Mouse (Mus musculus) megakaryocyte, embryonic 14.5 days (primary cell): ENCODE results near the gene Sun2. TPM values are rescaled to one million over a fixed set of nuclear protein-coding genes. Genes with fewer than 3 reads are reported as not detected.

ENCODE experiments used
- H3K27me3 ChIP-seq: replicated peaks from 2 replicates; pipeline ENCODE3; 2012; ENCODE audit warnings: inconsistent platforms
- H3K36me3 ChIP-seq: replicated peaks from 2 replicates; pipeline ENCODE3; 2012; ENCODE audit warnings: low read length, inconsistent platforms, mixed read lengths
- H3K4me1 ChIP-seq: 2 replicates; pipeline ENCODE4 v1.6.1; 2012; ENCODE audit warnings: inconsistent platforms
- H3K4me3 ChIP-seq: replicated peaks from 2 replicates; pipeline ENCODE3; 2012; ENCODE audit warnings: moderate library complexity, mild to moderate bottlenecking, inconsistent platforms
- H3K9me3 ChIP-seq: 2 replicates; pipeline ENCODE4 v1.6.1; 2012; ENCODE audit warnings: inconsistent platforms
- FLI1 ChIP-seq: IDR thresholded peaks from 2 replicates; pipeline ENCODE4 v1.6.1; 2012; ENCODE audit warnings: low read length, inconsistent platforms, mixed read lengths
- GATA1 ChIP-seq: IDR thresholded peaks from 3 replicates; pipeline ENCODE4 v1.6.1; 2012; ENCODE audit warnings: mixed read lengths, low read length, inconsistent platforms, borderline replicate concordance
- polyA plus RNA-seq: library from polyadenylated mRNA; stranded (reverse); fragments of >175 nt; gene quantifications from 2 replicates; pipeline ENCODE4 v1.2.3, GENCODE M21; 2012; ENCODE audit warnings: low replicate concordance; ENCODE audit not compliant: insufficient read depth

Sun2 gene
- polyA plus RNA-seq, 1 experiment: 27.2 TPM

DNA sequence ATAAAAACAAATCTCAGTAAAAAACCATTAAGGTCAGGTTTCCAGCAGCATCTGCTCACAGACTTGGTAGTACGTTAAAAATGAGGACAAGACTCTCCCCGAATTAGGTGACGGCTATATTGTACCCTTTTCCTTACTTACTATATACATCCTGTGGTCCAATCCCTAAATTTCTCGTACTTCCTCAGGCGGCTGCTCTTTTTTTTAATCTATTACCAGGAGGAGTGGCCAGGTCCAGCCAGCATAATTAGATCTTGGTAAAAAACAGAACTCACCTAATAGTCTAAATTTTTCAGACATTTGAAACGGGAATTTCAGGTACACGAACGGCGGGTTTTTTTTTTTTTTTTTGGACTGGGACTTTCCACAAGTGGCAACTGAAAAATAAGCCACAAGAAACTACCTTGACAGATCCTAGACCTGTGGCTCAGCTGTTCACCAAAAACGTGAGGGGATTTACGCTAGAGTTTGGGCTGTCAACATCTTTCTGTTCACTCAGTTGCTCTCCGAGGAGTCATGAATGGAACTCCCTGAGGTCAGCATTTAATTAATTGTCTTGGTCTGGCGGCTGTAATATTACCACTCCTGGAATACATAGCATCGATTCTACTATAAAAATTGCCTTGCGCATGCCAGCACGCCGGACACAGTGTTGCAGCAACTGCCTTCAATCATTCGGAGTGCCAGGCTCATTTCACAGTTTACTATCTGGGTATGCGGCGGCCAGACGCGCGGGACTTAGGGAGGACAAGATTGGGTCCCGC, 52.5 kb downstream of the Sun2 start:
- H3K9me3 ChIP-seq: no peaks in the 10 kb centered on the region
- TF ChIP-seq GATA1: 0 out of 3 replicates have a peak, but pooled peaks have one; percentile 29
- TF ChIP-seq FLI1: no peak

DNA sequence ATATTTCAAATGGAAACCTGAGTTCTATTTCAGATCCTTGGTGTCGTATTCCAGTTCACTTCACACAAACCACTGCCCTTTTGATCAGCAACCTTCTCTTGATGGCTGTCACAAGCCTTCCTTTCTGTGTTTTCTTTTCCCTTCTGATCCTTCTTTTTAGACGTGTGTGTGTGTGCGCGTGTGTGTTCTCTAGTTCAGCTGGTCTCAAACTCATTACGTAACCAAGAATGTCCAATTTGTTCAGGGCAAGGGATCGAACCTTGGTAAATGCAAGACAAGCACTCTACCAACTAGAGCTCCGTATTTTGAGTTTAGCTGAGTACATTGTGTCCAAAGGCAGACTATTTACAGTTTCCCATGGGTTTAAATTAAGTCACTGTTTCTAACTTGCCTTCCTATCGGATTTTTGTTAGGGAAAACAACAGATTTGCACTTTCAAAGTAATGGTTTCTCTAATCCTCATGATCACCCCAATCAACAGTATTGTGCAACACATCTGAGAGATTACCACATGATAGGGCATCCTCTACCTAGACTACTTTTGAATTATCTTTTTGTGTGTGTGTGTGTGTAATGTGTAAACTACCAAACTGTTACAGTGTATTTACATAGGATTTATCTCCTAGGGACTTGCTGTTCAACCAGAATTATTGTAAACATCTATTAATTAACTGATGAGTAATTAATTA, 53.9 kb downstream of the Sun2 start:
- peaks cover under 1% of the 10 kb centered on the region for H3K36me3 ChIP-seq
- peaks cover 74% of the 10 kb centered on the region for H3K4me1 ChIP-seq
- peak overlapping the region; percentile 97 for H3K4me3 ChIP-seq
- TF ChIP-seq GATA1: no peak
- TF ChIP-seq FLI1: no peak
- no peaks in the 10 kb centered on the region for H3K27me3 ChIP-seq
- no peaks in the 10 kb centered on the region for H3K9me3 ChIP-seq

More for the DNA sequence above, 52.5 kb downstream of the Sun2 start:
- H3K36me3 ChIP-seq: peaks cover 3% of the 10 kb centered on the region
- peak overlapping the region; percentile 98 for H3K4me3 ChIP-seq
- H3K27me3 ChIP-seq: no peaks in the 10 kb centered on the region
- peaks cover 74% of the 10 kb centered on the region for H3K4me1 ChIP-seq

DNA sequence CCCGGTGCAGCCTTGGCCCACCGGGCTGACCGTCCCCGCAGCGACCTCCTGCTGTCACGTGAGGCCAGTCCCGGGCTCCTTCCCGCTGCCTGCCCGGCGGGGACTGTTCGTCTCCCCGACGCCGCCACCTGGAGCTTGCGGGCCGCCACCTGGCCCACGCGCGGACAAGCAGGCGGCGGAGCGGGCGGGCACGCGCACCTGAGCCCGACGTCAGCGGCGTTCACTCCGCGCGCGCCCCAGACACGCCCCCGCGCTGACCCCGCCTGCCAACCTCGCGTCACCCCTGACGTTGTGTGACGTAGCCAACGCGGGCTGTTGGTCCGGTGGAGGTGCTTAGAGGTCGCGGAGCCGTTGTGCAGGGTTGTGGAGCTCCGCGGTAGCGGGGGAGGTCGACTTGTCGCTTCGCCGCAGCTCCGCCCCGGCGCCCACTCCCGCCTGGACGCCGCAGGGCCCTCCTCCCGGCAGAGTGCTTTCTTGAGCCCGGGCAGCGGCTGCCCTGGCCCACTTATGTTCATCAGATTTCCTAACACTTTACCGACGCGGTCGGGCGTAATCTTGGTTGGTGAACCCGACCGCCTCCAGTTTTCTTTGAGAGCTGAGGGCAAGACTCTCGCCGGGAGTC, 54.6 kb downstream of the Sun2 start, which contains the start of gene Josd1:
Josd1 (minus strand) TSS at position 274 of the 622 bp plus-strand sequence.
- H3K27me3 ChIP-seq: no peaks in the 10 kb centered on the region
- peaks cover 74% of the 10 kb centered on the region for H3K4me1 ChIP-seq

DNA sequence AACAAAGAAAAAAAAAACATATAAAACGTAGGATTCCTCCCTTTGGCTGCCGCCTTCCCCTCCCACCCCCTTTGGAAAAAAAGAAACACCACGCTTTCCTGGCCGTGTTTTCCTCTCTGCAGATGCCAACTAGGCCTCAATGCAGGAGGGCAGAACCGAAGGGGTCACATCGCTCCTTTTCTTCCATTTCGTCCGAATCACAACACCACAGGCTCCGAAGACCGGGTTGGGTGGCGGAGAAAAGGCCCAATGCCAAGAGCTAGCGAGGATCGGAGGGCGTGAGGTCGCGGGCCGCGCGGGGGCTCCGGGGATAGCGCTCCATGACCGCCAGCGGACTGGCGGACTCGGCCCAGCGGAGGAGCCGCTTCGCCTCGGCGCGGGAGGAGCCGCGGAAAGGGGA, 55.2 kb downstream of the Sun2 start:
- Histone ChIP-seq H3K27me3 (no peaks in the 10 kb centered on the region), H3K4me3 (peak overlapping the region; percentile 97), H3K36me3 (peaks cover 5% of the 10 kb centered on the region), H3K4me1 (peaks cover 74% of the 10 kb centered on the region), H3K9me3 (no peaks in the 10 kb centered on the region)
- no peak for TF ChIP-seq FLI1

More for the DNA sequence above, 54.6 kb downstream of the Sun2 start, which contains the start of gene Josd1:
- peak within 1 kb of the TSS; percentile 97 for H3K4me3 ChIP-seq
- H3K36me3 ChIP-seq: peaks cover 5% of the 10 kb centered on the region
- TF ChIP-seq GATA1: no peak
- no peak for TF ChIP-seq FLI1
- no peaks in the 10 kb centered on the region for H3K9me3 ChIP-seq

DNA sequence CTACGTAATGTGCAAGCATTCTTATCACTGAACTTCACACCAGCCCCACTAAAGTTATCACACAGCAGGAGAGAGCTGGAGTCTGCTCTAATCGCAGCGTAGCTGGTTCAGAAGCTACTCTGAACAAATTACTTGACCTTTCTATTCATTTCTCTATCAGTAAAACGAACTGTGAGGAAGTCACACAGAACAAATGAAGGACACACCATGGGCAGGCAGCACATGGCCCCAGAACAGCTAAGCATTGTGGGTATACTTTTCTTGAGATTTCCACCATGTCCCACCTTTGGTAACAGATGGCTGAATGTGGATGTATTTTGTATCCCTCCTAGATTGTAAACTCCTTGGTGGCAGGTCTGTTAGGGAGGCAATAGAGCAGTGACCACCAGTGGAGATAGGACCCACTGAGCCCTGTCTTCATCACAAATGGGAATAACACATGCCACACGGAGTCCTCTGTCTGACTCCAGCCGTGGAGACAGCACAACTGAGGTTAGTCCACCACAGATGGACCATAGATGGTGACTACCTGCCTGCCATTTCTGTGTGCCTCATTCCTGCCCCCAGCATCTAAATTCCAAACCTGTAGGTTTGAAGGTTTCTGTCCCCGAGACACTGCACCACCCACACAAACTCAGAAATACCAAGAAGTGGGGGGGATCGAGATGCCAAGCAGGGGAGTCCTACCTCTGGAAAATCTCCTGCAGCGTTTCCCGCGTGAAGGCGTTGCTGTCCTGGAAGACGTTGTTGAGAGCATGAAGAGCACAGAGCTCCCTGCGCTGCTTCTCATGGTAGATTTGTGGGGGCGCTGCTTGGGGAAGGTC, 56.1 kb downstream of the Sun2 start:
- peak overlapping the region; percentile 91 for H3K4me3 ChIP-seq
- H3K4me1 ChIP-seq: peaks cover 73% of the 10 kb centered on the region
- H3K27me3 ChIP-seq: no peaks in the 10 kb centered on the region
- TF ChIP-seq GATA1 (no peak), FLI1 (no peak)
- H3K36me3 ChIP-seq: peaks cover 8% of the 10 kb centered on the region
- H3K9me3 ChIP-seq: no peaks in the 10 kb centered on the region

DNA sequence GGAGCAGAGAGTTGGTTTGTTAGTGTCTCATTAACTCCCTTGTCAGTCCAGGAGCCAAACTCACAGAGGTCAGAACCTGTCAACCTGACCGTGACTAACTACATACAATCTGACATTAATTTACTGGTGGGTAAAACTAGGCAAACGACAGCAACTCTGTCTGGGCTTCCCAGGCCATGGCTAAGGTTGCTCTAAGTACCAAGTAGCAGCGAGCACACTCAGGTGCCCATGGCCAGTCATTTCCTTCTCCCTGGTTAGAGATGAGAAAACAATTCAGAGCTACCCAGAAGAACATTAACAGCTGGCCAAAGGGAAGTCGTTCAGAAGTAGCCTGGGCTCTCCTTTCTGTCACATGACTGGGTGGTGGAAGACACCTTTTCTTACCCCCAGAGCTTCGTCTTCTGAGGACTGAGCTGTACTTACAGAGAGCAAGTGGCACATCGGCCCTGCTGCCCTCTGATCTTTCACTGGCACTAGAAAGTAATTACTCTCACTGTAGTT, 57.1 kb downstream of the Sun2 start:
- no peak for TF ChIP-seq FLI1
- no peak for TF ChIP-seq GATA1
- Histone ChIP-seq H3K4me1 (peaks cover 80% of the 10 kb centered on the region), H3K9me3 (no peaks in the 10 kb centered on the region), H3K36me3 (peaks cover 14% of the 10 kb centered on the region), H3K4me3 (peak overlapping the region; percentile 91), H3K27me3 (no peaks in the 10 kb centered on the region)

DNA sequence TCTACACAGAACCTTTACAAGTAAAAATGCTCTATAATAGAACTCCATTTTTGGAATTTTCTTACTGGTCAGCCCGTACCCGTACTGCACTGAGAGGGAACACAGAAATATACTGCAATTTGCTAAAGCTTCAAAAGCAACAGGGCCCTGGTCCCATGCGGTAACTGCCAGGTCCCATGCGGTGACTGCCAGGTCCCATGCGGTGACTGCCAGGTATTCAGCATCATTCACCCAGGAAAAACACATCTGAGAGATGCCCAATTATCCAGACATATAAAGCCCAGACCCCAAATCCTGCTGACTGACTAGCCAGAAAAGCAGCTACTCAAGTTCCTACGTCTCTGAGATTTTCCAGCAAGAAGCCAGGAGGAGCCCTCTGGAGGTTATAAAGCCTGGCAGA, 57.7 kb downstream of the Sun2 start:
- H3K36me3 ChIP-seq: peaks cover 17% of the 10 kb centered on the region
- no peaks in the 10 kb centered on the region for H3K9me3 ChIP-seq
- TF ChIP-seq GATA1: no peak
- no peak for TF ChIP-seq FLI1
- no peaks in the 10 kb centered on the region for H3K27me3 ChIP-seq
- peak overlapping the region; percentile 78 for H3K4me3 ChIP-seq
- H3K4me1 ChIP-seq: peaks cover 78% of the 10 kb centered on the region

DNA sequence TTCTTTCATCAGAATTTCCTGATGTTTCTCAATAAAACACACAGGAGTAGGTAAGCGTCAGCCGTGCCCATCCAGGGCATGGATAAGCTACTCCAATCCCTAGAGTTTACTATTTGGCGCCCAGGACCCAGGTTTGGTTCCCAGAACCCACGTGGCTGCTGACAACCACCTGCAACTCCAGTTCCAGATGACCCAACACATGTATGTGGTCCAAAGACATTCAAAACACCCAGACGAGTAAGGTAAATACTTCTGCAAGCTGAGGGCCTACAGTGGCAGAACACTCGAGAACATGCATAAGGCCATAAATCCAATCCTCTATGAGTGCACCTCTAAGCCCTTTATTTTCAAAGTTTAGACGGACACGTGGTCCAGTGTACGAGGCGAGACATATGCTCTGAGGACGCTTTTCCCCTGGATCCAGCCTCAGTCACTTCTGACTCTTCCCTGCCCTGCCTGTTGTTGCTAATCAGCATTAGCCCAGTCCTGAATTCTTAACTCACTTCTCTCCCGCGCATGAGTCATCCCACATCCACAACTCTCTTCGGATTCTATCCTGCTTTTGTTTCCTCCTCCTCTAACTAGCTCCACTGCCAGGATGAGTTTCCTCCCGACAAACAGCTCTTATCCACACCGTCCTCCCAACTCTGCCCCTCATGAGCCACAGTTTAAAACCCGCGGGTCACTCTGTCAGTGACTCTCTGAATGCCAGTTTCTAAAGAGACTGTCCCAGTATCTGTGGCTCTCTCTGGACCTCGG, 58.5 kb downstream of the Sun2 start:
- Histone ChIP-seq H3K4me3 (peak overlapping the region; percentile 84), H3K27me3 (no peaks in the 10 kb centered on the region), H3K4me1 (peaks cover 74% of the 10 kb centered on the region), H3K9me3 (no peaks in the 10 kb centered on the region), H3K36me3 (peaks cover 21% of the 10 kb centered on the region)
- TF ChIP-seq FLI1 (no peak), GATA1 (no peak)
